Mouse (Mus musculus): Measurements from ENCODE around the gene Rpl19. TPM values are rescaled to one million over a fixed set of nuclear protein-coding genes. Genes with fewer than 3 reads are reported as not detected.

The Rpl19 gene
- polyA plus RNA-seq, 2 experiments = 1,199 to 1,869 TPM

DNA sequence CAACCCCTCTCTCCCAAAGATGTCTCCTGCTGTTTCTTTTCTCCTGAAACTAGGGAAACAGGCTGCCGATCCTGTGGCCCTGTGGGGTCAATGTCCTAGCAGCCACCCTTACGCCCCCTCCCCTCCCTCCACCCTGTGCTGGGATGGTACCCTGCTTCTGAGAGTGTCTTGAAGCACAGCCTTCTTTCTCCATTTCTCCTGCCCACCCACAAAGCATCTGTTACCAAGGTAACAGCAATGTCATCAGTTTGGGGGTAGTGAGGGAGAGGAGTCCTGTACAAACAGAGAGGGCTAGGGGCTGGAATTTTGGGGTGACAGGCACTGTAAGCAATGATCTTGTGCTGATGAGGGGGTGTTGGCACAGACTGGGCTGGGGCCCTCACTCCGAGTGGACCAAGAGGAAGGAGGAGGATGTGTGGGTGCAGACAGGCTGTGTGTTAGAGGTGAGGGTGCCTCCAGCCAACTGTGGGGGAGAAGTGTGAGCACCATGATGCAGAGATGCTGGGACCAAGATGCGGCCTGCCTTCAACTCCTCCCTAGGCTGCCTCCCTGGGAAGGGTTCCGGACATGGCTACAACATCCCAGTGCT, 33.7 kb downstream of the Rpl19 start:
- DNase-seq (ENCODE audit: low spot score) = no peak

DNA sequence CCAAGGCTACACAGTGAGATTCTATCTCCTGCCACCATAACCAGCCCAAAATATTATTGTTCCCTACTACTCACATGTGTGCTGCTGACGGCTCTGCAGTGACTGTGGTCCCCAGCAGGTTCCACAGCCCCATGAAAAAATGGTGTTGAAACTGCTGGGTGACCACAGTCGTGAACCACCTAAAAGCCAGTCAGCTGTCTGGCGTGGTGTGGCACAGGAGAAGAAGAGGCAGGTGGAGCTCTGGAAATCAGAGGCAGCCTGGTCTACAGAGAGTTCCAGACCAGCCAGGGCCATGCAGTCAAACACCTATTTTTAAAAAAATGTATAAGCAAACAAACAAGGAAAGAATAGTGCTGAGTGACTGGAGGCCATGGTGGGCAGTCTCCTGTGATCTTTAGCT, 34.9 kb downstream of the Rpl19 start:
- Histone ChIP-seq H3K27me3 (ENCODE audit: control insufficient read depth, insufficient read depth, low read length) (no peaks in the 10 kb centered on the region), H3K27ac (replicated peaks; ENCODE audit: low read depth, low read length) (no peak overlapping the region), H3K4me3 (replicated peaks; ENCODE audit: low read length) (no peak overlapping the region), H3K4me1 (ENCODE audit: control insufficient read depth, insufficient read depth, low read length) (peaks cover 5% of the 10 kb centered on the region), H3K9ac (ENCODE audit: low read depth, low read length, severe bottlenecking) (no peak overlapping the region), H3K4me2 (replicated peaks; ENCODE audit: low read depth, low read length, severe bottlenecking) (no peak overlapping the region), H3K9me3 (ENCODE audit: control insufficient read depth, low read length) (no peaks in the 10 kb centered on the region), H3K36me3 (ENCODE audit: control insufficient read depth, insufficient read depth, low read length) (no peaks in the 10 kb centered on the region)
- WGBS = 63% methylated on average over 3 of the region's 3 CpGs
- DNase-seq (ENCODE audit: low spot score) (no peak), ATAC-seq (ENCODE audit: low FRiP score, low read depth) (no peak)
- TF ChIP-seq POLR2A (IDR thresholded peaks at IDR 0.05; ENCODE audit: borderline replicate concordance, extremely low read depth, insufficient read depth, insufficient read length) = no peak

More for the DNA sequence above, 33.7 kb downstream of the Rpl19 start:
- ATAC-seq (ENCODE audit: low FRiP score, low read depth) = no peak
- no peak overlapping the region for H3K27ac ChIP-seq (replicated peaks; ENCODE audit: low read depth, low read length)
- 76% methylated on average over 5 of the region's 5 CpGs for WGBS
- H3K36me3 ChIP-seq (ENCODE audit: control insufficient read depth, insufficient read depth, low read length) = no peaks in the 10 kb centered on the region
- no peaks in the 10 kb centered on the region for H3K9me3 ChIP-seq (ENCODE audit: control insufficient read depth, low read length)
- peak overlapping the region; percentile 16; the same call in 1 of the 2 replicates for H3K9ac ChIP-seq (ENCODE audit: low read depth, low read length, severe bottlenecking)
- no peaks in the 10 kb centered on the region for H3K27me3 ChIP-seq (ENCODE audit: control insufficient read depth, insufficient read depth, low read length)
- no peak for TF ChIP-seq POLR2A (IDR thresholded peaks at IDR 0.05; ENCODE audit: borderline replicate concordance, extremely low read depth, insufficient read depth, insufficient read length)
- H3K4me1 ChIP-seq (ENCODE audit: control insufficient read depth, insufficient read depth, low read length) = peaks cover 5% of the 10 kb centered on the region
- no peak overlapping the region for H3K4me3 ChIP-seq (replicated peaks; ENCODE audit: low read length)
- H3K4me2 ChIP-seq (replicated peaks; ENCODE audit: low read depth, low read length, severe bottlenecking) = no peak overlapping the region

DNA sequence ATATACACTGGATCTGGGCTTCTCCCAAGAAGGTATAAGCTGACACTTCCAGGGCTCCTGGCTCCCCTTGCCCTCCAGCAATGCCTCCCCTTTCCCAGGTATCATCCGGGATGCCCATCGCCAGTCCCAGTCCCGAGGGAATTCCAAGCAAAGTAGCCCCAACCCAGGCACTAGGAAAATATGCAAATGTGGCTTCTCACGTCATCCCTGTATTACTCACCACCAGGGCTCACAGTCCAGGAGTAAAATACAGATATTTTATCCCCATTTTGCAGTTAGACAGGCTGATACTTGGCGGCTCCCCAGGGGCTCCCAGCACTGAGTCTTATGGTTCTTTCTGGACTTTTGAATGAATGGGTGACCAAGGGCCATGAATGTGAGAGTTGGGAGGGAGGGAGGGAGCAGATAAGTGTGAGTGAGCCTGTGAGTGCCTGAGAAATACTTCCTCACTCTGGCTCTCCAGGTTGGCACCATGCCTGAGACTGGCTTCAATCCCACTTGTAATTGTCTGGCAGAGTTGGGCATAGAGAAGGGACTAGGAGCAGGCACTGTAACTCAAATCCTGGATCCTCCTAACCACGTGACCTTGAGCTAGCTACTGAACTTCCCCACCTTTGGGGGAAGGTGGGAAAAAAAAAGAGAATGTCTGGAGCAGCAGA, 35.5 kb downstream of the Rpl19 start:
- WGBS = 57% methylated on average over 6 of the region's 6 CpGs
- no peak overlapping the region for H3K27ac ChIP-seq (replicated peaks; ENCODE audit: low read depth, low read length)

DNA sequence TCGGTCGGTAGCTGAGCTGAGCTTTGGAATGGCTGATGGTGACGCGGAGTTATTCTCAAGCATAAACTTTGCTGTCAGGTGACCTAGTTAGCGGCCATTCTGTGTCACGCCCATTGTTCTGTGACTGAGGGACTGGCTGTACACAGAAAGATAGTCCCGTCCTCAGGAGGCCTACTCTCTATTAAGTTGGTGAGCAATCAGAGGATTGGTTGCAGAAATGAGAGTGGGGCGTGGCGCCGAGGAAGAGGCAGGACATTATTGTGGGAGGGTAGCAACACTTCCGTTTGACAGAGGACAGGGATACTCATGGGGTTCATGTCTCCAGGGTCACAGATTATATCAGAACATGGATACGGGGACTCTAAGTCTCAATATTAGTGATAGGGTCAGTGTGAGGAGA, 39.7 kb downstream of the Rpl19 start:
- no peaks in the 10 kb centered on the region; the same call in 1 of the 2 replicates for H3K4me1 ChIP-seq (ENCODE audit: control insufficient read depth, insufficient read depth, low read length)
- 92% methylated on average over 12 of the region's 12 CpGs for WGBS
- H3K9ac ChIP-seq (ENCODE audit: low read depth, low read length, severe bottlenecking) = no peak overlapping the region
- no peak overlapping the region for H3K4me3 ChIP-seq (replicated peaks; ENCODE audit: low read length)
- H3K27ac ChIP-seq (replicated peaks; ENCODE audit: low read depth, low read length) = no peak overlapping the region
- no peaks in the 10 kb centered on the region for H3K27me3 ChIP-seq (ENCODE audit: control insufficient read depth, insufficient read depth, low read length)
- H3K9me3 ChIP-seq (ENCODE audit: control insufficient read depth, low read length) = no peaks in the 10 kb centered on the region
- TF ChIP-seq POLR2A (IDR thresholded peaks at IDR 0.05; ENCODE audit: borderline replicate concordance, extremely low read depth, insufficient read depth, insufficient read length) = no peak
- no peak overlapping the region for H3K4me2 ChIP-seq (replicated peaks; ENCODE audit: low read depth, low read length, severe bottlenecking)
- ATAC-seq (ENCODE audit: low FRiP score, low read depth) (no peak), DNase-seq (ENCODE audit: low spot score) (no peak)
- H3K36me3 ChIP-seq (ENCODE audit: control insufficient read depth, insufficient read depth, low read length) = no peaks in the 10 kb centered on the region

More for the DNA sequence above, 35.5 kb downstream of the Rpl19 start:
- Histone ChIP-seq H3K4me1 (ENCODE audit: control insufficient read depth, insufficient read depth, low read length) (peaks cover 5% of the 10 kb centered on the region), H3K9ac (ENCODE audit: low read depth, low read length, severe bottlenecking) (no peak overlapping the region), H3K4me3 (replicated peaks; ENCODE audit: low read length) (no peak overlapping the region), H3K36me3 (ENCODE audit: control insufficient read depth, insufficient read depth, low read length) (no peaks in the 10 kb centered on the region), H3K4me2 (replicated peaks; ENCODE audit: low read depth, low read length, severe bottlenecking) (no peak overlapping the region), H3K9me3 (ENCODE audit: control insufficient read depth, low read length) (no peaks in the 10 kb centered on the region), H3K27me3 (ENCODE audit: control insufficient read depth, insufficient read depth, low read length) (no peaks in the 10 kb centered on the region)
- TF ChIP-seq POLR2A (IDR thresholded peaks at IDR 0.05; ENCODE audit: borderline replicate concordance, extremely low read depth, insufficient read depth, insufficient read length) = no peak
- ATAC-seq (ENCODE audit: low FRiP score, low read depth) (no peak), DNase-seq (ENCODE audit: low spot score) (no peak)

DNA sequence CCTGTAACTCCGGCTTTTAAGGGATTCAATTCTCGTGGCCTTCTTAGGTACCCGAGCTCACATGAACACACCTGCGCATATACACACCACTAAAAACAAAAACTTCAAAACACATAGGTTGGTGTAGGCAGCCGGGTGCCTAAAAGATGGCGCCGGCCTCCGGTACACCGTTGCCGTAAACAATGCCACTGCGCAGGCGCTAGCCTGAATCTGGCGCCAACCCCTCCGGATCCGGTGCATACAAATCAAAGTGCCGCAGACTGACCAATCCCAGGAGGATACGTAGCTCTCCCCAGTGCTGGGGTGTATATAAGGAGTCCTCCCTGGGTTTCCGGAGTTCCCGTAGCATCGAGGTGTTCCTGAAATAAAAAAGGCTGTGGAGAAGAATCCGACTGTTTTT, 40.7 kb downstream of the Rpl19 start:
- Histone ChIP-seq H3K27me3 (ENCODE audit: control insufficient read depth, insufficient read depth, low read length) (no peaks in the 10 kb centered on the region), H3K4me2 (replicated peaks; ENCODE audit: low read depth, low read length, severe bottlenecking) (no peak overlapping the region), H3K4me1 (ENCODE audit: control insufficient read depth, insufficient read depth, low read length) (no peaks in the 10 kb centered on the region; the same call in 1 of the 2 replicates), H3K9ac (ENCODE audit: low read depth, low read length, severe bottlenecking) (no peak overlapping the region), H3K27ac (replicated peaks; ENCODE audit: low read depth, low read length) (no peak overlapping the region), H3K4me3 (replicated peaks; ENCODE audit: low read length) (no peak overlapping the region), H3K9me3 (ENCODE audit: control insufficient read depth, low read length) (no peaks in the 10 kb centered on the region), H3K36me3 (ENCODE audit: control insufficient read depth, insufficient read depth, low read length) (no peaks in the 10 kb centered on the region)
- 98% methylated on average over 21 of the region's 21 CpGs for WGBS
- no peak for DNase-seq (ENCODE audit: low spot score)
- ATAC-seq (ENCODE audit: low FRiP score, low read depth) = no peak
- TF ChIP-seq POLR2A (IDR thresholded peaks at IDR 0.05; ENCODE audit: borderline replicate concordance, extremely low read depth, insufficient read depth, insufficient read length) = no peak

Measured in limb, embryonic 14.5 days (tissue).